ENCODE assay signal across 31 mouse cellular contexts in the genomic region with DNA sequence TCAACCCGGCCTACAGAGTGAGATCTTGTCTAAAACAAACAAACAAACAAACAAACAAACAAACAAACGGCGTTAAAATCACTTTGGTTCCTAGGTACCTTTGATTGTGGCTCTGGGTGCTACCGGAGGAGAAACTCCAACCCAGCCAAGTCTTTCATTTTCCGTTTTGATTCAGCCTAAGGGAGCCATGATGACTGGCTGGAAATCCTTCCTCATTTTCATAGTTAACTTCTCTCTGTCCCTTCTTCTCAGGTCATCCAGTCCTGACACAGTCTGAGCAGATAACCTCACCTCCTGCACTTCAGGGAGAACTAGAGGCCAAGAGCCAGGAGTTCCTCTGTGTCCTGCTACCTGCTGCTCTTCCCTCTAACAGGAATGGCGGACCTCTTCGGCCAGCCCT.
"Had no signal": no experiment of that assay in that cellular context is flagged by ENCODE, and none has a peak within 500 bp of the region (broad histone marks: within the 10 kb centered on the region; RNA-seq: fewer than 3 reads in every experiment).

No protein-coding gene starts in this region.

- H3K9me3 ChIP-seq: limb, embryonic 10.5 days; limb, embryonic 12.5 days; limb, embryonic 13.5 days; limb, embryonic 15.5 days; liver, embryonic 12.5 days; liver, embryonic 13.5 days; liver, embryonic 15.5 days; lung, embryonic 15.5 days; midbrain, embryonic 10.5 days; midbrain, embryonic 12.5 days; midbrain, embryonic 13.5 days; midbrain, embryonic 15.5 days; neural tube, embryonic 12.5 days; neural tube, embryonic 13.5 days had no signal

- H3K4me2 ChIP-seq: limb, embryonic 12.5 days; limb, embryonic 13.5 days; limb, embryonic 15.5 days; liver, embryonic 11.5 days; liver, embryonic 12.5 days; liver, embryonic 13.5 days; liver, embryonic 15.5 days; lung, embryonic 14.5 days; lung, embryonic 15.5 days; midbrain, embryonic 12.5 days; midbrain, embryonic 13.5 days; midbrain, embryonic 15.5 days; neural tube, embryonic 12.5 days; neural tube, embryonic 13.5 days had no signal

- H3K27me3 ChIP-seq: limb, embryonic 12.5 days; limb, embryonic 13.5 days; limb, embryonic 15.5 days; liver, embryonic 12.5 days; liver, embryonic 13.5 days; liver, embryonic 15.5 days; lung, embryonic 15.5 days; megakaryocyte, embryonic 14.5 days; midbrain, embryonic 12.5 days; midbrain, embryonic 13.5 days; midbrain, embryonic 15.5 days; neural tube, embryonic 12.5 days; neural tube, embryonic 13.5 days had no signal

- DNase-seq: left cerebral cortex, postnatal 4 days; liver; liver, embryonic 13.5 days; liver, postnatal 0 days; lung, adult 18-20 months; lung, adult 2 months; lung, embryonic 14.5 days; lung, postnatal 10 days; lung, postnatal 36 days; lung, postnatal 4 days had no signal

- H3K4me3 ChIP-seq: left cerebral cortex, adult 2 months; limb, embryonic 10.5 days; limb, embryonic 12.5 days; limb, embryonic 13.5 days; limb, embryonic 15.5 days; liver, embryonic 12.5 days; liver, embryonic 13.5 days; liver, embryonic 15.5 days; lung, embryonic 15.5 days; megakaryocyte, embryonic 14.5 days; midbrain, embryonic 10.5 days; midbrain, embryonic 12.5 days; midbrain, embryonic 13.5 days; midbrain, embryonic 15.5 days; myocyte; neural tube, embryonic 12.5 days; neural tube, embryonic 13.5 days had no signal

- H3K36me3 ChIP-seq: limb, embryonic 10.5 days; limb, embryonic 12.5 days; limb, embryonic 13.5 days; limb, embryonic 15.5 days; liver, embryonic 12.5 days; liver, embryonic 13.5 days; liver, embryonic 15.5 days; lung, embryonic 15.5 days; midbrain, embryonic 10.5 days; midbrain, embryonic 12.5 days; midbrain, embryonic 13.5 days; midbrain, embryonic 15.5 days; neural tube, embryonic 12.5 days; neural tube, embryonic 13.5 days had no signal

- H3K27ac ChIP-seq: left cerebral cortex, adult 2 months; limb, embryonic 10.5 days; limb, embryonic 12.5 days; limb, embryonic 13.5 days; limb, embryonic 15.5 days; liver, embryonic 12.5 days; liver, embryonic 13.5 days; liver, embryonic 14.5 days; liver, embryonic 15.5 days; lung, embryonic 15.5 days; macrophage; midbrain, embryonic 10.5 days; midbrain, embryonic 12.5 days; midbrain, embryonic 13.5 days; midbrain, embryonic 15.5 days; neural tube, embryonic 12.5 days; neural tube, embryonic 13.5 days had no signal

- ATAC-seq: liver, embryonic 12.5 days; liver, postnatal 0 days; lung, postnatal 0 days; midbrain, embryonic 13.5 days; midbrain, embryonic 15.5 days; midbrain, embryonic 16.5 days had no signal

- H3K9ac ChIP-seq: limb, embryonic 12.5 days; limb, embryonic 13.5 days; limb, embryonic 15.5 days; liver, embryonic 12.5 days; liver, embryonic 13.5 days; liver, embryonic 14.5 days; liver, embryonic 15.5 days; liver, postnatal 0 days; lung, embryonic 14.5 days; lung, embryonic 15.5 days; midbrain, embryonic 12.5 days; midbrain, embryonic 13.5 days; midbrain, embryonic 15.5 days; neural tube, embryonic 12.5 days; neural tube, embryonic 13.5 days had no signal

- H3K4me1 ChIP-seq: limb, embryonic 10.5 days; limb, embryonic 12.5 days; limb, embryonic 13.5 days; limb, embryonic 15.5 days; liver, embryonic 12.5 days; liver, embryonic 13.5 days; liver, embryonic 15.5 days; lung, embryonic 15.5 days; megakaryocyte, embryonic 14.5 days; midbrain, embryonic 10.5 days; midbrain, embryonic 12.5 days; midbrain, embryonic 13.5 days; midbrain, embryonic 15.5 days; neural tube, embryonic 12.5 days; neural tube, embryonic 13.5 days had no signal
